Mouse (Mus musculus) naive thymus-derived CD4-positive, alpha-beta T cell, adult 2 months (primary cell): ENCODE measurements around the gene Phka1.

Source experiments
- DNase-seq: peaks from one replicate; pipeline ENCODE4 v3.0.0-alpha.2; 2011; ENCODE audit warnings: low read depth

The Phka1 gene

DNA sequence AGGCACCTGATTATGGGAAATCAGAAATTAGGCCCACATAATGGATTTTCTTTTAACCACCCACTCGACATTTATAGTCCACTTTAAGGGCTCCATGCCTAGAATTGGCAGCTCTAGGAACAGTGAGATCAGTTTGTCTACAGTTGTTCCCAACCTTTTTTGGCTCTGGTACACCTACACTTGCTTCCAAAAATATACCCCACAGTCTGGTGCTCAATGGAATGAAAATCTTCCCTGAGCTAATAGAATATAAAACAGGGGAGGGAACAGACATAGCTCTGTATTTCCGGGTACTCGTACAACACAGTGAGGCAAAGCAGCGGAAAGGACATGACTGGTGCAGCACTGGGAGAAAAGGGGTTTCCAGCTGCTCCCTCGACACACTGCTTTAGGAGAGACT lies 168.5 kb downstream of the Phka1 start:
- no peak for DNase-seq
